Mouse (Mus musculus): ENCODE results near the gene Odaph. TPM values are rescaled to one million over a fixed set of nuclear protein-coding genes. Genes with fewer than 3 reads are reported as not detected.

Odaph gene
- total RNA-seq, 2 experiments from 2014 or later = not detected

GRCm38 (mm10) chr5:91985721-91986120, 1.6 kb upstream of the Odaph start:
- ATAC-seq (replicated peaks; ENCODE audit: low FRiP score, poor library complexity, severe bottlenecking) = no peak

GRCm38 (mm10) chr5:91987799-91988198, 524 bp downstream of the Odaph start:
- no peak for ATAC-seq (replicated peaks; ENCODE audit: low FRiP score, poor library complexity, severe bottlenecking)

- no peak for ATAC-seq (replicated peaks; ENCODE audit: low FRiP score, poor library complexity, severe bottlenecking)
Measured at GRCm38 (mm10) chr5:91989261-91989660, 2.0 kb downstream of the Odaph start.

GRCm38 (mm10) chr5:91991191-91991937, 4.1 kb downstream of the Odaph start:
- ATAC-seq (replicated peaks; ENCODE audit: low FRiP score, poor library complexity, severe bottlenecking) = no peak

- no peak for ATAC-seq (replicated peaks; ENCODE audit: low FRiP score, poor library complexity, severe bottlenecking)
Measured at GRCm38 (mm10) chr5:91993061-91993460, 5.8 kb downstream of the Odaph start.

- ATAC-seq (replicated peaks; ENCODE audit: low FRiP score, poor library complexity, severe bottlenecking) = no peak
Measured at GRCm38 (mm10) chr5:91994546-91994945, 7.3 kb downstream of the Odaph start.

GRCm38 (mm10) chr5:92000770-92001169, 13.5 kb downstream of the Odaph start:
- ATAC-seq (replicated peaks; ENCODE audit: low FRiP score, poor library complexity, severe bottlenecking) = no peak

- no peak for ATAC-seq (replicated peaks; ENCODE audit: low FRiP score, poor library complexity, severe bottlenecking)
Measured at GRCm38 (mm10) chr5:92003011-92003410, 15.7 kb downstream of the Odaph start.

- no peak for ATAC-seq (replicated peaks; ENCODE audit: low FRiP score, poor library complexity, severe bottlenecking)
Measured at GRCm38 (mm10) chr5:92009827-92010226, 22.6 kb downstream of the Odaph start.

GRCm38 (mm10) chr5:92011756-92012155, 24.5 kb downstream of the Odaph start:
- ATAC-seq (replicated peaks; ENCODE audit: low FRiP score, poor library complexity, severe bottlenecking) = no peak

GRCm38 (mm10) chr5:92019960-92020359, 32.7 kb downstream of the Odaph start:
- no peak for ATAC-seq (replicated peaks; ENCODE audit: low FRiP score, poor library complexity, severe bottlenecking)

GRCm38 (mm10) chr5:92042377-92043348, 55.4 kb downstream of the Odaph start:
- peak; percentile 99 for ATAC-seq (replicated peaks; ENCODE audit: low FRiP score, poor library complexity, severe bottlenecking)

GRCm38 (mm10) chr5:92043783-92044182, 56.5 kb downstream of the Odaph start, which contains the start of gene Cdkl2:
TSS of gene Cdkl2 (minus strand) at chr5:92043883.
- no peak for ATAC-seq (replicated peaks; ENCODE audit: low FRiP score, poor library complexity, severe bottlenecking)

Other genes with a start within 250 kb of the Odaph start
- 23.8 and 40.7 TPM in 2 replicates for gene Rchy1, start 24.4 kb upstream of the Odaph start, total RNA-seq (2015; ENCODE audit: low replicate concordance)
- 14.4 and 26.2 TPM in 2 replicates for gene Rchy1, start 24.4 kb upstream of the Odaph start, total RNA-seq (2017; ENCODE audit: low replicate concordance)
- gene Cdkl2, start 56.4 kb downstream of the Odaph start, total RNA-seq (2015; ENCODE audit: low replicate concordance) = 0.21 TPM in 1 of 2 replicates, not detected in the other
- gene Cdkl2, start 56.4 kb downstream of the Odaph start, total RNA-seq (2017; ENCODE audit: low replicate concordance) = 0.14 and 0.68 TPM in 2 replicates
- gene G3bp2, start 96.2 kb downstream of the Odaph start, total RNA-seq (2015; ENCODE audit: low replicate concordance) = 33.2 and 33.8 TPM in 2 replicates
- 35.0 and 43.8 TPM in 2 replicates for gene G3bp2, start 96.2 kb downstream of the Odaph start, total RNA-seq (2017; ENCODE audit: low replicate concordance)
- 19.8 and 29.9 TPM in 2 replicates for gene Uso1, start 150.5 kb downstream of the Odaph start, total RNA-seq (2015; ENCODE audit: low replicate concordance)
- 20.4 and 34.8 TPM in 2 replicates for gene Uso1, start 150.5 kb downstream of the Odaph start, total RNA-seq (2017; ENCODE audit: low replicate concordance)
- gene U90926, start 227.9 kb downstream of the Odaph start, total RNA-seq (2015; ENCODE audit: low replicate concordance) = not detected in 2 replicates
- gene U90926, start 227.9 kb downstream of the Odaph start, total RNA-seq (2017; ENCODE audit: low replicate concordance) = not detected in 2 replicates

All from erythroblast, adult 5-6 weeks (primary cell).